Mouse (Mus musculus) hindbrain, postnatal 0 days (tissue): ENCODE measurements at regions not wholly inside any gene's neighbourhood (a gene's known extent, or its start where the extent isn't known, plus 50 kb on each side); places are given as distances from the start of the nearest gene placed in this dataset.
"Not testable (repeated sequence)": the region's sequence is repeated elsewhere in the genome, so short reads cannot be mapped to it uniquely, and the experiment has no call there.

ENCODE experiments used
- ATAC-seq: fragments of 200-750 bp; cut with Nextera tagmentation; 2 replicates; pipeline ENCODE4 v1.8.0; 2017; ENCODE audit warnings: mild to moderate bottlenecking, moderate TSS enrichment, moderate library complexity
- DNase-seq: peaks from one replicate; pipeline ENCODE4 v3.0.0-alpha.2; 2015; ENCODE audit warnings: low spot score
- H3K27ac ChIP-seq: fragments of 300-500 bp; sonication (generic); 2 replicates; pipeline ENCODE4 v1.5.1; 2014; ENCODE audit warnings: mild to moderate bottlenecking
- H3K27me3 ChIP-seq: fragments of 300-500 bp; sonication (generic); 2 replicates; pipeline ENCODE4 v1.6.1; 2014; ENCODE audit warnings: low read length, mixed read lengths; ENCODE audit not compliant: insufficient read depth
- H3K36me3 ChIP-seq: fragments of 300-500 bp; sonication (generic); 2 replicates; pipeline ENCODE4 v1.6.1; 2014; ENCODE audit warnings: low read length, mixed read lengths; ENCODE audit not compliant: insufficient read depth
- H3K4me1 ChIP-seq: fragments of 300-500 bp; sonication (generic); 2 replicates; pipeline ENCODE4 v1.6.1; 2014; ENCODE audit warnings: antibody characterized with exemption, low read length, mixed read lengths; ENCODE audit not compliant: insufficient read depth
- H3K4me2 ChIP-seq: fragments of 300-500 bp; sonication (generic); 2 replicates; pipeline ENCODE4 v1.6.1; 2014; ENCODE audit warnings: low read depth, mild to moderate bottlenecking, low read length, moderate library complexity, mixed read lengths
- H3K4me3 ChIP-seq: fragments of 300-500 bp; sonication (generic); 2 replicates; pipeline ENCODE4 v1.5.1; 2014; ENCODE audit warnings: low read length
- H3K9ac ChIP-seq: fragments of 300-500 bp; sonication (generic); replicated peaks from 2 replicates; pipeline ENCODE4 v1.6.1; 2014; ENCODE audit warnings: mild to moderate bottlenecking, low read length, moderate library complexity, mixed read lengths
- H3K9me3 ChIP-seq: fragments of 300-500 bp; sonication (generic); 2 replicates; pipeline ENCODE4 v1.6.1; 2016; ENCODE audit warnings: low read length, mixed read lengths
- CTCF ChIP-seq: IDR thresholded peaks from 2 replicates; pipeline ENCODE4 v1.5.1; 2016; ENCODE audit warnings: antibody characterized with exemption, control low read depth, low read depth
- WGBS: fragments of 180-500 bp; shearing (Covaris S2); extraction: QIAGEN DNeasy Blood & Tissue Kit; methylation state at CpG from one replicate; pipeline ENCODE4 v1.1.7; 2014; 5-methylcytosine and 5-hydroxymethylcytosine counted together

DNA sequence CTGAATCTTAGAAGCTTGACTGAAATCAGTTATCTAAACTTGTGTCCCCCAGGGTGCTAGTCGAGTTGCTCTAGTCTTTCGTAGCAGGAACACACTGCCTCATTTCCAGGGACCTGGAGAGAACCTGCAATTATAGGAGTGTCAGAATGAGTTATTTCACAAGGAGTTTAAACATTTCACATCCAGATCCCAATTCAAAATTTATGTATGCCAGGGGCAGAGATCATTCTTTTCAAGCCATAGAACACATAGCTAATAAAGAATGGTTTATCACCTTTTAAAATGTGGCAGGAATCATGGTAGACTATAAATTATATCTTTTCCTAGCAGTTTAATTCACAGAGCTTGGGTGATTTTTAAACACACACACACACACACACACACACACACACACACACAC lies 358.6 kb upstream of the Dab2 start:
- Histone ChIP-seq H3K27ac (no peak overlapping the region), H3K9me3 (no peaks in the 10 kb centered on the region), H3K36me3 (no peaks in the 10 kb centered on the region), H3K27me3 (no peaks in the 10 kb centered on the region), H3K4me3 (no peak overlapping the region), H3K4me1 (no peaks in the 10 kb centered on the region), H3K4me2 (no peak overlapping the region), H3K9ac (no peak overlapping the region)
- WGBS = 71% methylated on average over 2 of the region's 2 CpGs
- no peak for TF ChIP-seq CTCF
- ATAC-seq (no peak), DNase-seq (no peak)

DNA sequence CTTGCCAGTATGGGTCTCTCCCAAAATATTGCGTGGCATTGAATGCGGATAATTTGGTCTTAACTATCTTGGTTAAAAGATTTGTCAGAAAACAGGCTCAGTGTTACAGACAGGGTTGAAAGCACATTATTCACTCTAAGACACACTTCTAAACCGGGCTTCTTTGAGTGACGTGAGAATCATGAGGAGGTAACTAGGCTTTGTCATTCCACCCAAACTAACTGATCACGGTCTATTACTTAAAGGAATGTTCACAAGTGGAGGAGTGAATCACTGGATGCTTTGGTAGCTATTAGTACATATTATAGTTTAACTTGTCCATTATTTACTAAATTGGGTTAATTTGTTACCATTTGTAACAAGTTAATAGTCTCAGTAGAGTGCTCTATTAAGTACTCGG lies 352.9 kb upstream of the Dab2 start:
- no peak overlapping the region for H3K4me2 ChIP-seq
- H3K27me3 ChIP-seq = no peaks in the 10 kb centered on the region
- H3K27ac ChIP-seq = no peak overlapping the region
- H3K4me3 ChIP-seq = no peak overlapping the region
- no peaks in the 10 kb centered on the region for H3K36me3 ChIP-seq
- ATAC-seq = no peak
- TF ChIP-seq CTCF = no peak
- DNase-seq = no peak
- H3K9me3 ChIP-seq = no peaks in the 10 kb centered on the region
- 89% methylated on average over 6 of the region's 6 CpGs for WGBS
- H3K9ac ChIP-seq = no peak overlapping the region
- H3K4me1 ChIP-seq = no peaks in the 10 kb centered on the region

DNA sequence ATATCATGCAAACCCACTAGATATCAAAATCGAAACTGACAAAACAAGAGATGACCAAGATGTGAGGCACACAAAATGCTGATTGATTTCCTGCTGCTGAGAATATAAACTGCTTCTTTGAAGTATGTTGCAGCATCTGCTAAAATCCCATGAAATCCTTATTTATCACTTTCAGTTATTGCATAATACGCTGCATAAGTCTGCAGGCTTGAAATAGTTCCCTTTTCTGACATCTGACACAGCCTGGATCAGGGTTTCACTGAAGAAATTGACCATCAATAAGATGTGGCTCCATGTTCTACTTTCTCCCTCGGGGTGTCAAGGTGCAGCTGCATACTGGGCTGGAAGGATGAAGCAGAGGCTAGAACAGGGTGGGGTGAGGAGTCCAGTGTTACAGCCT lies 348.7 kb upstream of the Dab2 start:
- no peaks in the 10 kb centered on the region for H3K4me1 ChIP-seq
- no peaks in the 10 kb centered on the region for H3K36me3 ChIP-seq
- DNase-seq (no peak), ATAC-seq (no peak)
- no peaks in the 10 kb centered on the region for H3K27me3 ChIP-seq
- H3K4me2 ChIP-seq = no peak overlapping the region
- H3K9me3 ChIP-seq = no peaks in the 10 kb centered on the region
- no peak overlapping the region for H3K9ac ChIP-seq
- TF ChIP-seq CTCF = no peak
- no peak overlapping the region for H3K27ac ChIP-seq
- WGBS = 85% methylated on average over 3 of the region's 3 CpGs
- no peak overlapping the region for H3K4me3 ChIP-seq

DNA sequence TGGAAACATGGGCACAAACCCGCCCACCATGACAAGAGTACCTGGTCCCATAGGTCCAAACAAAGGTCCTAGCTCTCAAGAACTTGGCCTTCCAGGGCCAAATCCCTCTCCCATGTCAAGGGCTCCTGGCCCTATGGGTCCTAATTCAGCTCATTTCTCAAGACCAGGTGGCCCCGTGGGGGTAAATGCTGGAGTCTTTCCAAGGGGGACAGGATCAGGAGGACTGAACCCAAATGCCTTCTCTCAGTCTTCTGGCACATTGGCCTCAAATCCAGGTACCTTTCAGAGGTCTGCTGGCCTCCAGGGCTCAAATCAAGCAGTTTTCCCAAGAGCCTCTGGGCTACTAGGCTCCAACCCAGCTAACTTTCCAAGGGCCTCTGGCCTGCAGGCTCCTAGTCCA lies 347.9 kb upstream of the Dab2 start:
- H3K9me3 ChIP-seq, ATAC-seq, H3K36me3 ChIP-seq, H3K4me1 ChIP-seq, H3K27me3 ChIP-seq, DNase-seq, H3K4me3 ChIP-seq, H3K27ac ChIP-seq, H3K4me2 ChIP-seq, H3K9ac ChIP-seq: not testable (repeated sequence)
- 91% methylated on average over 2 of the region's 2 CpGs for WGBS

DNA sequence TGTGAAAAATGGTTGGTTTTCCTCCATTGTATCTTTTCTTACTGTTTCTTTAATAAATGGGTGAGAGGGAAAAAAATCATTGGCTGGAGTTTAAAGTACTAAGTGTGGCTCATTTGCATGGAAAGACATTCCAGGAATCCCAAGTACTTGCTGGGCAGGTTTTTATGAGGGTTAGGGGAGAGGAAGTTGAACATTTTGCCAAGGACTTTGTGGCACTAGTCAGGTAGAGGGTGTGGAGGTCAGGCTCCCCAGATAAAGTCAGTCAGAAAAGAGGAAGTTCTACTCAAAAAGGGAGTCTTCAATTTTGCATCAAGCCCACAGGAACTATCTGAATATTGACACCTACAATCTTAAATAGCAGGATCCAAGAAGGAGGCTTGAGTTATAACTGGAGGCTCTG lies 346.5 kb upstream of the Dab2 start:
- DNase-seq (no peak), ATAC-seq (no peak)
- H3K4me1 ChIP-seq = no peaks in the 10 kb centered on the region
- no peak for TF ChIP-seq CTCF
- H3K27me3 ChIP-seq = no peaks in the 10 kb centered on the region
- H3K9me3 ChIP-seq = no peaks in the 10 kb centered on the region
- no peak overlapping the region for H3K4me2 ChIP-seq
- H3K27ac ChIP-seq = no peak overlapping the region
- H3K4me3 ChIP-seq = no peak overlapping the region
- H3K36me3 ChIP-seq = no peaks in the 10 kb centered on the region
- H3K9ac ChIP-seq = no peak overlapping the region

DNA sequence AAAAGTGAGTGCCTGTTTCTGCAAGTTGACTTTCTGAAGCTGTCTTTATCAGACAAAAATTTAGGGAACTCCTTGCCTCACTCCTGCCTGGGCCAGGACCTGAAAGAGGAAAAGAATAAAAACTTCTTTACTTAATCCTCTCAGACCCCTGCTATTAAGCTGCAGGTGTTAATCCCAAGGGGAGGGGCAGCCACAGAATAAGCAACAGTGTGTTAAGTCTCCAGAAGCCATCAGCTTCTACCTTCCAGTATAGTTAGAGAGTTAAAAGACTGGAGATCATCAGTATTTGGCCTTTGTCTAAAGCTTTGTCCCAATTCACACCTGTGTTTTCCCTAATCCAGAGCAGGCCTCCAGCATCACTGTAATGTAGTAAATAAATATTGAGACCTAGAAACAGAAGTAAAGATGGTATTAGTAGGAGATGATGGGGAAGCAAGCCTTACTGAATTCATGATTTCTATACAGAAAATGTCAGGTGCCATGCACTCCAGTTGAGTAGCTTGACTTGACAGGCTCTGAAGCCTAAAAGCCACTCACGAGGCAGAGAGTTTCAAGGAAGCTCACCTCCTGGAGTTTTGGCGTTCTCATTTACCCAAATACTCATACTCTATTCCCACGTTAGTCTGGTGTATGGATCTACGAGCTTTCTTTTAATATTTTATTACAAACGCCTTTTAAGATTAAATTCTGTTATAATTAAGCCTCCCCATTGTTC lies 308.1 kb upstream of the Dab2 start:
- H3K27me3 ChIP-seq = no peaks in the 10 kb centered on the region
- no peak overlapping the region for H3K27ac ChIP-seq
- no peaks in the 10 kb centered on the region for H3K9me3 ChIP-seq
- ATAC-seq (no peak), DNase-seq (no peak)
- H3K4me3 ChIP-seq = no peak overlapping the region
- WGBS = 56% methylated on average over 5 of the region's 5 CpGs
- no peaks in the 10 kb centered on the region for H3K4me1 ChIP-seq
- no peak overlapping the region for H3K4me2 ChIP-seq
- TF ChIP-seq CTCF = no peak
- no peak overlapping the region for H3K9ac ChIP-seq
- no peaks in the 10 kb centered on the region for H3K36me3 ChIP-seq

DNA sequence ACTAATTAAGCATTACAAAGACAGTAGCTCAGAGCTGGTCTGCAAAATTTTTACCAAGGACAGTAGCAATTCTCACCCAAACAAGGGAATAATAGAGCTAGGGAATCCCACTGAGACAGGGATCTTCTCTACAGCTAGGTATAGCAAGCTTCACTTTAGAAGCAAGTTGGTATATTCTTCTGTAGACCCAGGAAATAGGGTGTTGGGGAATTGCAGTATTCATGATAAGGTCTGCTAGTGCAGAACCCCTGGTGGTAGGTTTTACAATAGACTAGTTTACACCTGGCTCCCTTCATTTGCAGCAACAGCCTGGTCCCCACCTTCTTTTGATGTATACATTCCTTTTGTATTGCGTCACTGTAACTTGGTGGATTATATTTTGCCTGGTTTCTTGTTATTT lies 307.4 kb upstream of the Dab2 start:
- H3K27ac ChIP-seq, ATAC-seq, H3K27me3 ChIP-seq, H3K9ac ChIP-seq, H3K4me1 ChIP-seq, H3K9me3 ChIP-seq, H3K4me2 ChIP-seq, H3K4me3 ChIP-seq, H3K36me3 ChIP-seq, DNase-seq: not testable (repeated sequence)
- WGBS = 93% methylated on average over 1 of the region's 1 CpGs
